14 mouse cellular contexts compared by ENCODE assay signal in genomic region chr1:22116466-22116865, GRCm38 (mm10).
"Had no signal": no experiment of that assay in that cellular context is flagged by ENCODE, and none has a peak within 500 bp of the region (broad histone marks: within the 10 kb centered on the region; RNA-seq: fewer than 3 reads in every experiment).

No protein-coding gene starts in this region.

- DNase-seq: layer of hippocampus, adult 9-11 months; left cerebral cortex, postnatal 4 days; liver, embryonic 13.5 days; liver, postnatal 0 days; lung, postnatal 14 days; thymus, adult 2 months; thymus, postnatal 25 days had no signal

- H3K27ac ChIP-seq: kidney, postnatal 0 days; liver, embryonic 13.5 days; lung, embryonic 15.5 days; macrophage; midbrain, embryonic 15.5 days; neural tube, embryonic 12.5 days had no signal

- H3K9me3 ChIP-seq: liver, embryonic 13.5 days; lung, embryonic 15.5 days; midbrain, embryonic 15.5 days; neural tube, embryonic 12.5 days had no signal

- H3K4me2 ChIP-seq: liver, embryonic 13.5 days; lung, embryonic 15.5 days; midbrain, embryonic 11.5 days; midbrain, embryonic 15.5 days; neural tube, embryonic 12.5 days had no signal

- ATAC-seq: liver, postnatal 0 days; midbrain, embryonic 15.5 days had no signal

- H3K36me3 ChIP-seq: liver, embryonic 13.5 days; lung, embryonic 15.5 days; midbrain, embryonic 15.5 days; neural tube, embryonic 12.5 days had no signal

- H3K4me3 ChIP-seq: liver, embryonic 13.5 days; lung, embryonic 15.5 days; megakaryocyte, embryonic 14.5 days; midbrain, embryonic 15.5 days; neural tube, embryonic 12.5 days had no signal

- H3K27me3 ChIP-seq: liver, embryonic 13.5 days; lung, embryonic 15.5 days; megakaryocyte, embryonic 14.5 days; midbrain, embryonic 15.5 days; neural tube, embryonic 12.5 days had no signal

- H3K4me1 ChIP-seq: liver, embryonic 13.5 days; lung, embryonic 15.5 days; megakaryocyte, embryonic 14.5 days; midbrain, embryonic 15.5 days; neural tube, embryonic 12.5 days had no signal

- H3K9ac ChIP-seq: liver, embryonic 13.5 days; liver, postnatal 0 days; lung, embryonic 15.5 days; midbrain, embryonic 15.5 days; neural tube, embryonic 12.5 days had no signal
